Mouse (Mus musculus) brown adipose tissue, adult 24 weeks (tissue): ENCODE measurements at regions not wholly inside any gene's neighbourhood (a gene's known extent, or its start where the extent isn't known, plus 50 kb on each side); places are given as distances from the start of the nearest gene placed in this dataset.

Experiments used
- H3K27ac ChIP-seq: fragments of 200-500 bp; replicated peaks from 2 replicates; pipeline ENCODE4 v1.5.1; 2012; ENCODE audit warnings: low read depth, mild to moderate bottlenecking, low read length
- H3K4me1 ChIP-seq: fragments of 200-500 bp; 2 replicates; pipeline ENCODE4 v1.6.1; 2012; ENCODE audit warnings: low read length, mixed read lengths; ENCODE audit not compliant: control insufficient read depth, insufficient read depth, insufficient read length
- H3K4me3 ChIP-seq: fragments of 200-500 bp; 2 replicates; pipeline ENCODE4 v1.5.1; 2012; ENCODE audit warnings: low read depth, mild to moderate bottlenecking, low read length, moderate library complexity; ENCODE audit not compliant: insufficient read depth

DNA sequence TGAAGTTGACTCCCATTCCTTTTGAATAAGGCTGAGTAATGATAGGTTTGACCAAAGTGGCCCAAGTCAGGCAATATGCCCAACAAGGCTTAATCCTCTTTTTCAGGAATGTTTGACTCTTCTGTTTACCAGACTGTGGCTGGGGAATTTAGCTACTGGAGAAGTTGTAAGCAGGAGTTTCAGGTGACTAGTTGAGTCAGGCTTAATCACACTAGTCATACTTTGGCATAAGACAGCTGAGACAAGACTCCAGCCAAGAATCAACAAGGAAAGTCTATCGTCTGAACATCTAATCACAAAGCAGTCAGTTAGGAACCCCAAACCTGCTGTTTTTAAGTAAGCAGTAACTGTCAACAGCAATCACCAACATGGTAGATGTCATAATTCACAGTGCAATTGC, 126.5 kb upstream of the F13a1 start:
- no peak overlapping the region for H3K27ac ChIP-seq
- H3K4me1 ChIP-seq, result no peaks in the 10 kb centered on the region
- H3K4me3 ChIP-seq, result no peak overlapping the region

DNA sequence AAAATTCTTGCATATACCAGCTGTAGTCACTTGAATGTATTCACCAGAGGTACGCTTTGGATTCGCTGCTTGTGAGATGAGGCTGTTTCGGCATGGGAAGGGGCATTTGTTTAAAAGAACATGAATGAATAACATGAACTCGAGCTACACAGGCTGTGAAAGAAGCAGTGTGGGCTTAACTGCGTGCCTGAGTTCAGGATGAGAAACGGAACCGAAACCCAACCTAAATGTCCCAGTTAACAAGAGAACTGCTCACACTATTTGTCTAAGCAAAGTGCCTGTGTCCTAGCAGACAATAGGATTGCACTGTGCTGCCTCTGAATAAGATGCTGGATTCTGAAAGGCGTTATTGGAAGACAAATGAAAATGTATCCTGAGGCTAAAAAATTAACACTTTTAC, 126.0 kb upstream of the F13a1 start:
- Histone ChIP-seq H3K4me3 (no peak overlapping the region), H3K4me1 (no peaks in the 10 kb centered on the region), H3K27ac (no peak overlapping the region)

GRCm38 (mm10) chr13:37158831-37159522, 108.9 kb upstream of the F13a1 start:
- H3K27ac ChIP-seq, result no peak overlapping the region
- H3K4me1 ChIP-seq, result no peaks in the 10 kb centered on the region
- no peak overlapping the region for H3K4me3 ChIP-seq

DNA sequence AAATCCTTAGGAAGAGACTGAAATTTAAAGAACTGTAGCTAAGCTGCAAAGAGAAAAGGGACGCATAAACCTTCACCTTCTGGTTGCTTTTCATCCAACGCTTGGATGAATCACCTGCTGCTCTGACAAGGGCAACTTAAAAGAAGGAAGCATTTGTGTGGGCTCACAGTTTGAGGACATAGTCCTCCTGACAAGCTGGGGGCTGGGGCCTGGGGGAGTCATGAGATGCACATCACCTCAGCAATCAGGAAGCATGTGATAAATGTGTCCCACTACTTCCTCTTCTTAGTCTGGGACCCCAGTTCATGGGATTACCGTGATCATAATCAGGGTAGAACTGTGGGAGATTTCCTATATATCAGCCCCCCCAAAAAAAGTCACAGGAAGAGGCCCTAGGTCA, 107.8 kb upstream of the F13a1 start:
- H3K4me3 ChIP-seq, result no peak overlapping the region
- no peaks in the 10 kb centered on the region for H3K4me1 ChIP-seq
- H3K27ac ChIP-seq, result no peak overlapping the region

GRCm38 (mm10) chr13:37151835-37152516, 101.9 kb upstream of the F13a1 start:
- H3K27ac ChIP-seq, result no peak overlapping the region
- no peak overlapping the region for H3K4me3 ChIP-seq
- H3K4me1 ChIP-seq, result peaks cover 5% of the 10 kb centered on the region; the same call in 1 of the 2 replicates

DNA sequence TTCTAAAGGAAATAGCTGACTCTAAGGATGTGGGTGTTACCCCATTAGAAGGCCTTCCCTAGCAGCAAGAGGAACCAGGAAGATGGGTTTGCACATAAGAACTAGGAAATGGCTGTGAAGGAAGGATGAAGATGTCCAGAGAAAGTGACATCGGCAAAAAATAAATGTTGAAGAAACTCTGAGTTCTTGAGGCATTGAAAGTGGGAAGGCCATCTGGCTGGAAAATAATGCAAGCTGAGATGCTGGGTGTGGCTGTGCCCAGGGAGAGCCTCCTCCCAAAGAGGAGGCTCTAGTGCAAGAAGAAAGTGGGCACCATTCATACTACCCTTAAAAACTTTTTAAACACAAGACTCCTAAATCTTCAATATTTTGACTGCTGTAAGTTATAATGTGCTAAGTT, 99.9 kb upstream of the F13a1 start:
- Histone ChIP-seq H3K27ac (no peak overlapping the region), H3K4me3 (no peak overlapping the region), H3K4me1 (peaks cover 7% of the 10 kb centered on the region)

DNA sequence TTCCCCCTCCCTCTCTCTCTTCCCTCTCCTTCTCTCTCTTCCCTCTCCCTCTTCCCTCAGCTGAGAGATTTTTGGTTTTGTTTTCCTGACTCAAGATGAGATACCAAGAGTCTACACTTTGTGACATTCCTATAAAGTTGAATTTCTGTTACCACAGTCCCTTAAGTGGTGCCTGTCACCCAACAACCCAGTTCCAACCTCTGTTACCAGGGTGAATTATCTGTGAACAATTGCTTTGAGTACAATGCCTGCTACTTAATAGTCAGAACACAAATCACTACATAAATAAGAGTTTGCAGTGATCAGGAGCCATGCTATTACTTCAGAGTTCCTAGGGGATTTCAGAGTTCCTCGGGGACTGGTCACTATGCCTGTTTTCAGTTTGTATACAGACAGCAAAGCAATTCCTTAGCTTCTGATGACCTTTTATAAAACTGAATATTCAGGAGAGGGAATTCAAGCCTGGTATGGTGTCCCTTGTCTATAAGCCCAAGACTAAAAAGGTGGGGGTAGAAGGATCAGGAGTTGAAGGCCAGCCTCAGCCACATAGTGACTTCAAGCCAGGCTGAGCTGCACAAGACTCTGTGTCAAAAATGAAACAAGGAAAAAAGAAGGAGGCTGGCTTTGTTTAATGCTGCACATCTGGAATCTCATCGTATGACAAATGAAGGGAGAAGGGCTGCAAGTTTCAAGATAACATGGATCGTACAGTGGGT, 99.2 kb upstream of the F13a1 start:
- H3K4me3 ChIP-seq, result no peak overlapping the region
- peaks cover 7% of the 10 kb centered on the region for H3K4me1 ChIP-seq
- H3K27ac ChIP-seq, result peak overlapping the region; percentile 75

GRCm38 (mm10) chr13:37148627-37149026, 98.6 kb upstream of the F13a1 start:
- no peak overlapping the region for H3K4me3 ChIP-seq
- peak overlapping the region; percentile 50 for H3K27ac ChIP-seq
- peaks cover 7% of the 10 kb centered on the region for H3K4me1 ChIP-seq

DNA sequence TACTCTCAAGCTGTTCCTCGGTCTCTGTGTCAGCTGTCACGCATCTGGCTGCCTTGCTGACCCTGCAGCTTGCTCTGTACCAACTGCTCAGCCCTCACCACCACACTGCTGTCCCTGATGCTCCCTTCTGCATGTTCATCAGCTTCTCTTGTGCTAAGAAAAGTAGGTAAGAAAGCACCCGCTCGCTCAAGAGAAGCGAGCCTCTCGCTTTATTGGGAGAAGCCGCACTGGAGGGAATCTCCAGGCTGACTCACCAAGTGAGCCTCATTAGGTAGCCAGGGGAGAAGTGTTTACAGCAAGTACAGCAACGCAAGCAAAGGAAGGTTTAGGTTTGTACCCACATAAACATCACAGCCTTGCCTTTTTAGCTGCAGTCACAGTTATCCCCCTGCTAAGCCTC, 97.7 kb upstream of the F13a1 start:
- H3K27ac ChIP-seq, result no peak overlapping the region
- H3K4me3 ChIP-seq, result no peak overlapping the region
- H3K4me1 ChIP-seq, result peaks cover 7% of the 10 kb centered on the region

GRCm38 (mm10) chr13:37142812-37143211, 92.8 kb upstream of the F13a1 start:
- H3K4me3 ChIP-seq, result no peak overlapping the region
- peaks cover 2% of the 10 kb centered on the region; the same call in 1 of the 2 replicates for H3K4me1 ChIP-seq
- H3K27ac ChIP-seq, result no peak overlapping the region

- Histone ChIP-seq H3K4me1 (no peaks in the 10 kb centered on the region), H3K27ac (no peak overlapping the region), H3K4me3 (no peak overlapping the region)
Observed at GRCm38 (mm10) chr13:37135115-37135514, 85.1 kb upstream of the F13a1 start.

DNA sequence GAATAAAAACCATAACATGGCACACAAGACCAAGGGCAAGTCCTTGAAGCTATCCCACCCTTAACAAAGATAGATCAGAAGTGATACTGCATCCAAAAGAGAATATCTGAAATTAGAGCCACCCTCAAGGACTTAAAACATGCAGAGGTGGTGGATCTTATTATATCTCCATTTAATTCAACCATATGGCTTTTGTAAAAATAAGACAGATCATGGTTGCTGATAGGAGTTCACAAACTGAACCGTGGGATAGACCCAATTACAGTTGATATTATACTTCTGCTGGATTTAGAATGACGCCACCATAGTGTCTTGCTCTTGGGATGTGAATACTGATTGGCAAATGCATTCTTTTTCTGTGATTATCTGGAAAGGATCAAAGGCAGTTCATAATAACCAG, 84.5 kb upstream of the F13a1 start:
- no peak overlapping the region for H3K27ac ChIP-seq
- H3K4me3 ChIP-seq, result no peak overlapping the region
- H3K4me1 ChIP-seq, result no peaks in the 10 kb centered on the region

GRCm38 (mm10) chr13:37130637-37131036, 80.6 kb upstream of the F13a1 start:
- Histone ChIP-seq H3K4me1 (no peaks in the 10 kb centered on the region), H3K27ac (peak overlapping the region; percentile 84), H3K4me3 (no peak overlapping the region)

DNA sequence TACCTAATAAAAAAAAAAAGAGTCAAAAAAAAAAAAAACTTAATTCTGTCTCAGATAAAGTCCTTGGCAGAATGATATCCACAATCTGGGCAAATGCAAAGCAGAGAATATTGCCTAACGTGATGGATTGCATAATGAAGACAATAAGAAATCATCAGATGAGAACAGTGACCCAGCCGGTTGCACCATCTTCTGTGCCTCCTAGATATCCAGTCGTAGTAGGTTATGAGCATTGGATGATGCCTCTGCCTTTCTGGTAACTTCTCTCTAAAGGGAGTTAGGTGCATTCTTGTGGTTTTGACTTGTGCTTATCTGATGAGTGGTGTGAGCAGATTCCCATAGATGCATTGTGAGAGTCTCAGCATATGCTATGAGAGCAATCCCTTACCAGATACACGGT, 71.6 kb upstream of the F13a1 start:
- H3K27ac ChIP-seq, result no peak overlapping the region
- no peaks in the 10 kb centered on the region for H3K4me1 ChIP-seq
- H3K4me3 ChIP-seq, result no peak overlapping the region

DNA sequence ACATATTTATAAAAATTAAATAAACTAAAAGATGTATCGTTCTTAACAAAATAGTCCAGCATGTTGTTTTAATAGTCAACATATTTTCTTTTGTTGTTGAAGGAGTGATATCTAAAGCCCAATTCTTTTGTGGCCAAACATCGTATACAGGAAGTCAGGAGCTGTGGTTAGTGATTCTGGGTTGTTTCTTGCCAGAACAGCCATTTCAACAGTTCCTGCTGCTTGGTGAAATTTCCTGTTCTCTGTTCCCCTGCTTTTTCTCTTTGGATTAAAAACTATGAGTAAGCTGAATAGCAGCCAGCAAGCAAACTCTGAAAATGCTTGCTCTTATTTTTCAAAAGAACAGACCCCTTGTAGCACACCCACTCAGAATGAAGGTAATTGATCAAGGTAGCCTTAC, 70.2 kb upstream of the F13a1 start:
- Histone ChIP-seq H3K4me1 (no peaks in the 10 kb centered on the region), H3K27ac (peak overlapping the region; percentile 60; the same call in 1 of the 2 replicates), H3K4me3 (no peak overlapping the region)
